Mouse (Mus musculus) liver, embryonic 14.5 days (tissue): Measurements from ENCODE around the gene Rap1gds1. TPM values are rescaled to one million over a fixed set of nuclear protein-coding genes. Genes with fewer than 3 reads are reported as not detected.

ENCODE experiments used
- ATAC-seq: fragments of 200-750 bp; cut with Nextera tagmentation; 2 replicates; pipeline ENCODE4 v1.8.0; 2017; ENCODE audit warnings: moderate number of reproducible peaks, mild to moderate bottlenecking, moderate library complexity; ENCODE audit not compliant: insufficient read depth
- DNase-seq, 3 experiments: peaks; one replicate each; pipeline ENCODE4 v3.0.0-alpha.2; 2012 to 2013; ENCODE audit warnings: low read depth in 3 of 3, low spot score in 3 of 3
- H3K27ac ChIP-seq: fragments of 300-500 bp; sonication (generic); 2 replicates; pipeline ENCODE4 v1.5.1; 2014; ENCODE audit warnings: moderate library complexity, mild to moderate bottlenecking, control low read depth, inconsistent platforms
- H3K27me3 ChIP-seq: fragments of 300-500 bp; sonication (generic); 2 replicates; pipeline ENCODE4 v1.6.1; 2014; ENCODE audit warnings: mild to moderate bottlenecking, low read length, moderate library complexity; ENCODE audit not compliant: control insufficient read depth, insufficient read depth
- H3K36me3 ChIP-seq: fragments of 300-500 bp; sonication (generic); replicated peaks from 2 replicates; pipeline ENCODE4 v1.6.1; 2014; ENCODE audit warnings: low read depth; ENCODE audit not compliant: control insufficient read depth, insufficient read depth
- H3K4me1 ChIP-seq, 2 experiments: fragments of 200-500 bp in 1 of 2; fragments of 300-500 bp in 1 of 2; sonication (generic) in 1 of 2; replicated peaks; 2 replicates each; pipeline ENCODE4 v1.6.1; 2012 to 2014; ENCODE audit warnings: antibody characterized with exemption in 1 of 2, inconsistent platforms in 1 of 2, low read length in 1 of 2; ENCODE audit not compliant: control insufficient read depth in 2 of 2, insufficient read depth in 2 of 2
- H3K4me2 ChIP-seq: fragments of 300-500 bp; sonication (generic); 2 replicates; pipeline ENCODE4 v1.6.1; 2014; ENCODE audit warnings: low read depth, mild to moderate bottlenecking, control low read depth, moderate library complexity
- H3K4me3 ChIP-seq, 2 experiments: fragments of 200-500 bp in 1 of 2; fragments of 300-500 bp in 1 of 2; sonication (generic) in 1 of 2; 2 replicates each; pipeline ENCODE4 v1.5.1; 2012 to 2014; ENCODE audit warnings: low read depth in 2 of 2, low read length in 2 of 2, mild to moderate bottlenecking in 2 of 2, control low read depth in 1 of 2, inconsistent platforms in 1 of 2, moderate library complexity in 1 of 2; ENCODE audit not compliant: insufficient read depth in 1 of 2
- H3K9ac ChIP-seq: fragments of 300-500 bp; sonication (generic); replicated peaks from 2 replicates; pipeline ENCODE4 v1.6.1; 2014; ENCODE audit warnings: mild to moderate bottlenecking, control low read depth, moderate library complexity
- H3K9me3 ChIP-seq: fragments of 300-500 bp; sonication (generic); 2 replicates; pipeline ENCODE4 v1.6.1; 2016; ENCODE audit warnings: low read length, mixed read lengths; ENCODE audit not compliant: control insufficient read depth
- CTCF ChIP-seq: IDR thresholded peaks from 2 replicates; pipeline ENCODE4 v1.5.1; 2016; ENCODE audit warnings: antibody characterized with exemption, low read depth, control low read depth
- EP300 ChIP-seq: IDR thresholded peaks from 2 replicates; pipeline ENCODE4 v1.6.1; 2016; ENCODE audit warnings: antibody characterized with exemption, low read depth
- WGBS: fragments of 180-500 bp; shearing (Covaris S2); extraction: QIAGEN DNeasy Blood & Tissue Kit; methylation state at CpG from one replicate; pipeline ENCODE4 v1.1.7; 2014; ENCODE audit not compliant: insufficient replicate concordance; 5-methylcytosine and 5-hydroxymethylcytosine counted together
- polyA plus RNA-seq, 2 experiments: library from polyadenylated mRNA; depleted of rRNA in 1 of 2; stranded (reverse) in 1 of 2; unstranded in 1 of 2; fragments of >200 nt; fragmentation: Nextera tagmentation in 1 of 2; extraction: Ambion mirVana in 1 of 2; gene quantifications; 2 replicates each; pipeline versions ENCODE4 v1.2.1 to v1.2.3; 2012 to 2014

The Rap1gds1 gene
- polyA plus RNA-seq, 2 experiments = 7.0 to 11.9 TPM

GRCm38 (mm10) chr3:139048701-139049622, 26.0 kb downstream of the Rap1gds1 start:
- WGBS = 63% methylated on average over 12 of the region's 12 CpGs
- H3K4me1 ChIP-seq = 0 out of 4 replicates have a peak, but pooled peaks cover 0 to 3% of the 10 kb centered on the region in 2 experiments
- no peak for TF ChIP-seq EP300
- no peak for TF ChIP-seq CTCF
- no peak overlapping the region for H3K9ac ChIP-seq
- no peaks in the 10 kb centered on the region for H3K36me3 ChIP-seq
- H3K4me3 ChIP-seq = no peak overlapping the region
- H3K4me2 ChIP-seq = no peak overlapping the region
- no peak overlapping the region for H3K27ac ChIP-seq
- ATAC-seq (no peak), DNase-seq (no peak)
- no peaks in the 10 kb centered on the region for H3K27me3 ChIP-seq
- H3K9me3 ChIP-seq = no peaks in the 10 kb centered on the region

- Histone ChIP-seq H3K9me3 (no peaks in the 10 kb centered on the region), H3K4me1 (peaks cover 0 to 7% of the 10 kb centered on the region in 2 experiments; a peak in 2 of 4 replicates), H3K4me3 (no peak overlapping the region), H3K4me2 (no peak overlapping the region), H3K36me3 (no peaks in the 10 kb centered on the region), H3K27ac (no peak overlapping the region), H3K9ac (no peak overlapping the region), H3K27me3 (no peaks in the 10 kb centered on the region)
- ATAC-seq (no peak), DNase-seq (no peak)
- TF ChIP-seq CTCF (no peak), EP300 (no peak)
- WGBS = 35% methylated on average over 3 of the region's 3 CpGs
Measured at GRCm38 (mm10) chr3:139042433-139042854, 32.6 kb downstream of the Rap1gds1 start.

DNA sequence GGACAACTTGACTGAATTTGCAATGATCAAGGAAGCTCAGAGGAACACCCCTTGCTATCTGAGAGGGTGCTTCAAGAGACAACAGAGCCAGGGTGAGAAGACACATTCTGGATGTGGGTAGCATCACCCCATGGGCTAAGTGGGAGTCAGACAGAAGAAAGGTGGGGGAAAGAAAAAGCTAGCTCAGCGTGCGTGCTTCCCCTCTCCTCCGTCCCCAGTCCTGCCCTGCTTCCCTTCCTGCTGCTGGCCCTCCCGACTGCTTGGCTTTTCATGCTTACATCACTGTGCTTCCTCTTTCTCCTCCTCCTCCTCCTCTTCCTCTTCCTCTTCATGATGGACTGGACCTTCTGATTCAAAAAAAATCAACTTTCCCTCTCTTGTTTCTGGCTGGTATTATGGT, 33.1 kb downstream of the Rap1gds1 start:
- TF ChIP-seq EP300 (no peak), CTCF (no peak)
- 23% methylated on average over 4 of the region's 4 CpGs for WGBS
- DNase-seq = no peak
- Histone ChIP-seq H3K9ac (no peak overlapping the region), H3K4me3 (no peak overlapping the region), H3K4me1 (peaks cover 0 to 7% of the 10 kb centered on the region in 2 experiments; a peak in 2 of 4 replicates), H3K9me3 (no peaks in the 10 kb centered on the region), H3K27ac (no peak overlapping the region), H3K27me3 (no peaks in the 10 kb centered on the region), H3K4me2 (no peak overlapping the region), H3K36me3 (no peaks in the 10 kb centered on the region)
- ATAC-seq = no peak

GRCm38 (mm10) chr3:139037030-139037429, 38.0 kb downstream of the Rap1gds1 start:
- H3K4me3 ChIP-seq = no peak overlapping the region
- ATAC-seq (no peak), DNase-seq (no peak)
- H3K36me3 ChIP-seq = no peaks in the 10 kb centered on the region
- TF ChIP-seq CTCF (no peak), EP300 (no peak)
- no peaks in the 10 kb centered on the region for H3K27me3 ChIP-seq
- 54% methylated on average over 4 of the region's 4 CpGs for WGBS
- no peak overlapping the region for H3K4me2 ChIP-seq
- H3K27ac ChIP-seq = no peak overlapping the region
- no peaks in the 10 kb centered on the region for H3K9me3 ChIP-seq
- no peak overlapping the region for H3K9ac ChIP-seq
- H3K4me1 ChIP-seq = 0 out of 4 replicates have a peak, but pooled peaks cover 0 to 2% of the 10 kb centered on the region in 2 experiments

GRCm38 (mm10) chr3:139033179-139033578, 41.8 kb downstream of the Rap1gds1 start:
- ATAC-seq (no peak), DNase-seq (no peak)
- Histone ChIP-seq H3K9ac (no peak overlapping the region), H3K36me3 (no peaks in the 10 kb centered on the region), H3K4me1 (no peaks in the 10 kb centered on the region), H3K27ac (no peak overlapping the region), H3K27me3 (no peaks in the 10 kb centered on the region), H3K4me2 (no peak overlapping the region), H3K9me3 (no peaks in the 10 kb centered on the region), H3K4me3 (no peak overlapping the region)
- TF ChIP-seq CTCF (no peak), EP300 (no peak)
- WGBS = 63% methylated on average over 6 of the region's 6 CpGs
